Mouse (Mus musculus) cortical plate, adult 2 months (tissue): ENCODE data around the gene Ntn1. TPM values are rescaled to one million over a fixed set of nuclear protein-coding genes. Genes with fewer than 3 reads are reported as not detected.

Experiments used
- H3K27ac ChIP-seq: fragments of 200-500 bp; 2 replicates; pipeline ENCODE4 v1.5.1; 2012; ENCODE audit warnings: low read length, control low read depth, inconsistent platforms; ENCODE audit not compliant: insufficient read depth
- H3K4me1 ChIP-seq: fragments of 200-500 bp; 2 replicates; pipeline ENCODE4 v1.6.1; 2011; ENCODE audit warnings: low read length; ENCODE audit not compliant: control insufficient read depth, insufficient read depth
- H3K4me3 ChIP-seq: fragments of 200-500 bp; 2 replicates; pipeline ENCODE4 v1.5.1; 2011; ENCODE audit warnings: mild to moderate bottlenecking, low read length, control low read depth; ENCODE audit not compliant: insufficient read depth
- CTCF ChIP-seq: fragments of 200-500 bp; IDR thresholded peaks from 2 replicates; pipeline ENCODE4 v1.5.1; 2011; ENCODE audit warnings: mild to moderate bottlenecking, control low read depth, low read length; ENCODE audit not compliant: insufficient read depth; ENCODE audit errors: extremely low read depth
- POLR2A ChIP-seq: fragments of 200-500 bp; IDR thresholded peaks from 2 replicates; pipeline ENCODE4 v1.6.1; 2011; ENCODE audit warnings: mild to moderate bottlenecking, low read length, control low read depth; ENCODE audit not compliant: insufficient read depth; ENCODE audit errors: extremely low read depth
- polyA plus RNA-seq: library from polyadenylated mRNA; depleted of rRNA; stranded (reverse); fragments of >200 nt; gene quantifications from 2 replicates; pipeline ENCODE4 v1.2.3, GENCODE M21; 2012

The Ntn1 gene
- polyA plus RNA-seq, 1 experiment = 5.0 TPM

- TF ChIP-seq POLR2A = no peak
- TF ChIP-seq CTCF = no peak
- Histone ChIP-seq H3K27ac (no peak overlapping the region), H3K4me3 (no peak overlapping the region), H3K4me1 (0 out of 2 replicates have a peak, but pooled peaks cover 2% of the 10 kb centered on the region)
These were observed 186.0 kb downstream of the Ntn1 start for GRCm38 (mm10) chr11:68214496-68215205.

DNA sequence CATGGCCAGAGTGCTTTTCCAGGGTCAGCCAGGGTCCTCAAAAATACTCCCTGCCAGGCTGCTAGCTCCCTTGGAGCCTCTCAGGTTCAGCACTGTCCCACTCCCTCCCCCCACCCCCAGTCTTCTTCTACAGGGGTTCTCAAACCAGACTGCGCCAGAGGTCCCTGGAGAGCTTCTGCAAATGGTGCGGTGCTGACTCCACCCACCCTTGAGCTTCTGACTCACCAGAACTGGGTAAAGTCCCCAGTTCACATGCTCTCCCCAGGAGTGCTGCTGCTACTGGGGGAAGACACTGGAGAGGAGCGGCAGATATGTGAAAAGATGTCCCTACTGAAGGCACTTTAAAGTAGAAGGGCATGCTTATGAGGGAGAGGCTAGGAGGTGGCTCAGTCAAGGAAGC, 186.7 kb downstream of the Ntn1 start:
- 0 out of 2 replicates have a peak, but pooled peaks cover 2% of the 10 kb centered on the region for H3K4me1 ChIP-seq
- no peak for TF ChIP-seq POLR2A
- no peak for TF ChIP-seq CTCF
- no peak overlapping the region for H3K4me3 ChIP-seq
- no peak overlapping the region for H3K27ac ChIP-seq

- H3K4me1 ChIP-seq = 0 out of 2 replicates have a peak, but pooled peaks cover 2% of the 10 kb centered on the region
- H3K4me3 ChIP-seq = no peak overlapping the region
- TF ChIP-seq POLR2A (no peak), CTCF (peak; percentile 45)
- no peak overlapping the region for H3K27ac ChIP-seq
These were observed 188.6 kb downstream of the Ntn1 start for GRCm38 (mm10) chr11:68211924-68212578.

DNA sequence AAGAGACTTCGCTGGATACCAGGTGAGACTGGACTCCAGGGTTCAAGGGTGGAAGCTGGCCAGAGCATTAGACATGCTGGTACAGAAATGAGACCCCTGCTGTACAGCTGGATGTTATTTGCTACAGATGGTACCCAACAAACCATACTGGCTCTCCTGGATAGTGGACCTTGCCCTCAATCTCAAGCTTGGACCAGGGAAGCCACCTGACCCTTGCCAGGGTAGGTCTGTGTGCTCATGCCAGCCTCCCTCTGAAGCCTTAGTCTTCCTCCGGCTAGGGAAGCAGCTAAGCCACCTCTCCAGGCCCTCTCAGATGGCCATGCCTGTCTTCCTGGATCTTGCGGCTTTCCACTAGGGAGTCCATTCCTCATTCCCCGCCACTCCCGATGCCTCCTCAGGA, 189.9 kb downstream of the Ntn1 start:
- Histone ChIP-seq H3K27ac (no peak overlapping the region), H3K4me3 (no peak overlapping the region), H3K4me1 (0 out of 2 replicates have a peak, but pooled peaks cover 2% of the 10 kb centered on the region)
- TF ChIP-seq CTCF = no peak
- no peak for TF ChIP-seq POLR2A

GRCm38 (mm10) chr11:68209506-68209905, 191.1 kb downstream of the Ntn1 start:
- Histone ChIP-seq H3K27ac (no peak overlapping the region), H3K4me1 (no peaks in the 10 kb centered on the region), H3K4me3 (no peak overlapping the region)
- no peak for TF ChIP-seq CTCF
- TF ChIP-seq POLR2A = no peak

- Histone ChIP-seq H3K4me1 (no peaks in the 10 kb centered on the region), H3K27ac (no peak overlapping the region), H3K4me3 (no peak overlapping the region)
- TF ChIP-seq CTCF (no peak), POLR2A (no peak)
These were observed 192.0 kb downstream of the Ntn1 start for GRCm38 (mm10) chr11:68208582-68208981.

DNA sequence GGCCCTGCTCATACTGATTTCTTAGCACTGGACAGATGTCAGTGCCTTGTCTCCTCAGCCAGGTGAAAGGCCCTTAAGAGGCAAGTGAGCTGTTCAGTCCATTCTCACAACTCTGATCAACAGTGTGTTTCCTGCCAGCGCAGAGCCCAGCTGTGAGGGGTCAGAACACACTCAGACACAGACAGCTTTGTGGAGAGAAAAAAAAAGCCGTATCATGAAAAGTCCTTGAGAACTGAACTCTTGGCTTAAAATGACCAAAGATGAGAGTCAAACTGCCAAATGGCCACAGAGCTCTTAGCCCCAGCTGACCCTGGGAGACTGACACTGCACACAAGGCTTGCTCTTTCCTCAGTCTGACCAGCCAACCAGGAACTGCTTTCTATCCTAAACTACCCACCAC, 192.6 kb downstream of the Ntn1 start:
- TF ChIP-seq POLR2A (no peak), CTCF (no peak)
- no peak overlapping the region for H3K4me3 ChIP-seq
- no peak overlapping the region for H3K27ac ChIP-seq
- H3K4me1 ChIP-seq = no peaks in the 10 kb centered on the region

- Histone ChIP-seq H3K4me3 (no peak overlapping the region), H3K4me1 (no peaks in the 10 kb centered on the region), H3K27ac (no peak overlapping the region)
- no peak for TF ChIP-seq CTCF
- no peak for TF ChIP-seq POLR2A
These were observed 194.9 kb downstream of the Ntn1 start for GRCm38 (mm10) chr11:68205572-68206229.

DNA sequence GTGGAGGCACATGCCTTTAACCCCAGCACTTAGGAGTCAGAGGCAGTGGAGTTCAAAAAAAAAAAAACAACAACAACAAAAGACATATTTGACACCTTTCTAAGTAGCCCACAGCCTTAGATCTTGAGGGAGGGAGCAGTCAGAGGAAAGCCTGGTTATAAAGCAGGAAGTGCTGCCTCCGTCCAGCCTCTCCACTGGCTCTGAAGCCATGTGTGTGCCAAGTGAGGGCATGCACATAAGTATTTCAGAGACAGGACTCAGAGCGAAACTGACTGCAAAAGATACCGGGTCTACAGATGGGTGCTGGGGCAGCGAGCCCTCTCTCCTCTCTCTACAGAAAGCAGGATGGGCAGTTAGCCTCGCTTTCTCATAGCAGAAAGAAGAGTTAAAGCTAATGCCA, 196.2 kb downstream of the Ntn1 start:
- H3K4me1 ChIP-seq = no peaks in the 10 kb centered on the region
- H3K4me3 ChIP-seq = no peak overlapping the region
- no peak overlapping the region for H3K27ac ChIP-seq
- TF ChIP-seq CTCF (no peak), POLR2A (no peak)

DNA sequence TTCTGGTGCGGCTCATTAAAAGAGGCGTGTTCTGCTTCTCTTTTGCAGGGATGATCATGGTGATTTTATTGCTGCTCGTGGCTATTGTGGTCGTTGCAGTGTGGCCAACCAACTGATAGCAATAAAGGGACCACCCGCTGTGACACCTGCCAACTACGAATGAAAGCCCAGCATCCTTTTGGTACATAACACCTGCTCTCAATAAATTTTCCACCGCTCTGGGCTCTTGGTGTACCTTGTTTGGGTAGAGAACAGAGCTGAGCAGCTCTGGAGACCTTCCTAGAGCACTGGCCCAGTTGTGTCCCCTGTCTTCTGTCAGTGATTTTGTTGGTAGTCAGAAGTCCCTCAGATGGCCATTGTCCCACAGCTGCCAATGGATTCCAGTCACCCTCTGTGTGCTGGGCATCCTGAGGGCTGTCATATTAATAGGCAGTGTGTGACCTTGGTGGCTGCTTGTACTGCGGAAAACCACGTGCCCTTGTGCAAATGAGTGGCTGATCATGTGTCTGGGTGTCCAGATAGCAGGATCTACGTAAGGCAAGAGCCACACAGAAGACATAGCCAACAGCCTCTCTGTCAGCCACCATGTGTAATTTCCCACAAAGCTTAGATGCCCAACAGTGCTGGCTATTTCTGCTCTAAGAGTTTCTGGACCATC, 196.8 kb downstream of the Ntn1 start:
- Histone ChIP-seq H3K27ac (no peak overlapping the region), H3K4me3 (no peak overlapping the region), H3K4me1 (no peaks in the 10 kb centered on the region)
- TF ChIP-seq CTCF (no peak), POLR2A (no peak)
